Mouse (Mus musculus) heart, embryonic 10.5 days (tissue): ENCODE results near the gene Cpsf6. TPM values are rescaled to one million over a fixed set of nuclear protein-coding genes. Genes with fewer than 3 reads are reported as not detected.

ENCODE experiments used
- DNase-seq: peaks from one replicate; pipeline ENCODE4 v3.0.0-alpha.2; 2017; ENCODE audit warnings: low spot score
- H3K27ac ChIP-seq: fragments of 300-500 bp; sonication (generic); 2 replicates; pipeline ENCODE4 v1.5.1; 2016; ENCODE audit warnings: mild to moderate bottlenecking
- H3K27me3 ChIP-seq: fragments of 300-500 bp; sonication (generic); 2 replicates; pipeline ENCODE4 v1.6.1; 2016; ENCODE audit warnings: mild to moderate bottlenecking; ENCODE audit not compliant: poor library complexity, insufficient read depth, severe bottlenecking
- H3K36me3 ChIP-seq: fragments of 300-500 bp; sonication (generic); 2 replicates; pipeline ENCODE4 v1.6.1; 2016; ENCODE audit warnings: mild to moderate bottlenecking, moderate library complexity
- H3K4me1 ChIP-seq: fragments of 300-500 bp; sonication (generic); 2 replicates; pipeline ENCODE4 v1.6.1; 2016; ENCODE audit warnings: mild to moderate bottlenecking
- H3K4me3 ChIP-seq: fragments of 300-500 bp; sonication (generic); 2 replicates; pipeline ENCODE4 v1.5.1; 2016; ENCODE audit warnings: mild to moderate bottlenecking, moderate library complexity
- H3K9me3 ChIP-seq: fragments of 300-500 bp; sonication (generic); 2 replicates; pipeline ENCODE4 v1.6.1; 2016; ENCODE audit warnings: mild to moderate bottlenecking, moderate library complexity
- WGBS: fragments of 180-500 bp; shearing (Covaris S2); methylation state at CpG from one replicate; pipeline ENCODE4 v1.1.7; 2016; 5-methylcytosine and 5-hydroxymethylcytosine counted together
- polyA plus RNA-seq: library from polyadenylated mRNA; unstranded; fragments of >200 nt; fragmentation: Nextera tagmentation; extraction: Ambion mirVana; gene quantifications from 2 replicates; pipeline ENCODE4 v1.2.1, GENCODE M21; 2016

Cpsf6 gene
- polyA plus RNA-seq, 1 experiment from 2014 or later: 138 TPM

- no peaks in the 10 kb centered on the region for H3K36me3 ChIP-seq
- no peaks in the 10 kb centered on the region for H3K9me3 ChIP-seq
- WGBS: 24% methylated on average over 10 of the region's 10 CpGs
- DNase-seq: no peak
- H3K27ac ChIP-seq: peak overlapping the region; percentile 99; the same call in 1 of the 2 replicates
- H3K4me1 ChIP-seq: peaks cover 5% of the 10 kb centered on the region; the same call in 1 of the 2 replicates
- H3K27me3 ChIP-seq: no peaks in the 10 kb centered on the region
- H3K4me3 ChIP-seq: peak overlapping the region; percentile 97
Observed at GRCm38 (mm10) chr10:117375163-117375562, 4.7 kb downstream of the Cpsf6 start.

DNA sequence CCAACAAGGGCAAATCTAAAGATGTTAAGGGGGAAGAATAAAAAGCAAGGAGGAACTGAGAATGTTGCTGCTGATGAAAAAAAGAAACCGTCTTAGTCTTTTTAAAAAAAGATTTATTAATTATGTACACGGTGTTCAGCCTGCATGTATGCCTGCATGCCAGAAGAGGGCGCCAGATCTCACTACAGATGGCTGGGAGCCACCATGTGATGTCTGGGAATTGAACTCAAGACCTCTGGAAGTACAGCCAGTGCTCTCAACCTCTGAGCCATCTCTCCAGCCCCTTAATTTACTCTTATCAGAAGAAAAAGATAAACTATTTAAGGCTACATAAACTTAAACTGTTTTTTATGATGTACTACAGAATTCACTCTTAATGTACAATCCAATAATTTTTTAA, 16.7 kb downstream of the Cpsf6 start:
- Histone ChIP-seq H3K36me3 (peaks cover 85% of the 10 kb centered on the region), H3K9me3 (no peaks in the 10 kb centered on the region), H3K27ac (no peak overlapping the region), H3K27me3 (no peaks in the 10 kb centered on the region), H3K4me1 (no peaks in the 10 kb centered on the region), H3K4me3 (no peak overlapping the region)
- WGBS: 52% methylated on average over 3 of the region's 3 CpGs
- DNase-seq: no peak

DNA sequence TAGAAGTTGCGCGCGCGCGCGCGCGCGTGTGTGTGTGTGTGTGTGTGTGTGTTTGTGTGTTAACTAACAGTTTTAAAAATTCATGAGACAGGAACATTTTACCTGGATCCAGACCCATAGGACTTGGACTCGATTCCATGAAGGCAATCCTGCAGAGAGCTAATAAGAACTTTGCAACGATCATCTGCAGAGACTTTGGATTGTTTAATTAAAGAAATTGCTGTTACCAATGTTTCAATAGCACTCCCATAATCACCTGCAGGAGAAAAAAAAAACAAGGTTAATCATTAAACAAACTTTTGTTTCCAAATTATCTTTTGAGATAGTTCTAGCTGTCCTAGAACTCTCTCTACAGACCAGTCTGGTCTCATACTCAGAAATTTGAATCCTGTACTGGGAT, 20.9 kb downstream of the Cpsf6 start:
- Histone ChIP-seq H3K4me1 (no peaks in the 10 kb centered on the region), H3K9me3 (no peaks in the 10 kb centered on the region), H3K27me3 (no peaks in the 10 kb centered on the region), H3K27ac (no peak overlapping the region), H3K4me3 (no peak overlapping the region), H3K36me3 (peaks cover 81% of the 10 kb centered on the region)
- 90% methylated on average over 11 of the region's 11 CpGs for WGBS
- DNase-seq: no peak

GRCm38 (mm10) chr10:117343000-117343399, 36.8 kb downstream of the Cpsf6 start:
- H3K4me1 ChIP-seq: 0 out of 2 replicates have a peak, but pooled peaks cover 6% of the 10 kb centered on the region
- DNase-seq: no peak
- H3K4me3 ChIP-seq: no peak overlapping the region
- 91% methylated on average over 4 of the region's 4 CpGs for WGBS
- H3K9me3 ChIP-seq: no peaks in the 10 kb centered on the region
- 0 out of 2 replicates have a peak, but pooled peaks cover 12% of the 10 kb centered on the region for H3K36me3 ChIP-seq
- no peak overlapping the region for H3K27ac ChIP-seq
- no peaks in the 10 kb centered on the region for H3K27me3 ChIP-seq

DNA sequence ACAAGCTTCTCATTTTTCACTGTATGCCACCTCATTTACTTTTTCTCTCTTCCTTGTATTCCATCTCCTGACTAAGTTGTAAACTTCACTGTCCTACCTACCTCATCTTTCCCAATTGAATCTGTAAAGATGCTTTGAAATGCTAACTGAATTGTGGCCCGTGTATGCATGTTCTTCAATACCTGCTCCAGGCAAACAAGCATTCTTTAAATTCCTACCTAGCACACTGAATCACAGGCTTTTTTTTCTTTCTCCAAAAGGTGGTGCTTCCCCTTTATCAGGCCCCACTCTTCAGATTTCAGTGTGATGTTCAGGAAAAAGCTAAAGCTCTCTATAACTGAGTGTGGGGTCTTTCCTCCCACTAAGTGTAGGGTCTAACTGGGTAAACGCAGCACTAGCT, 37.4 kb downstream of the Cpsf6 start:
- no peak for DNase-seq
- H3K27ac ChIP-seq: no peak overlapping the region
- no peaks in the 10 kb centered on the region for H3K9me3 ChIP-seq
- 72% methylated on average over 2 of the region's 2 CpGs for WGBS
- H3K4me1 ChIP-seq: 0 out of 2 replicates have a peak, but pooled peaks cover 6% of the 10 kb centered on the region
- no peak overlapping the region for H3K4me3 ChIP-seq
- H3K36me3 ChIP-seq: 0 out of 2 replicates have a peak, but pooled peaks cover 12% of the 10 kb centered on the region
- no peaks in the 10 kb centered on the region for H3K27me3 ChIP-seq

- DNase-seq: no peak
Observed at GRCm38 (mm10) chr10:117341029-117341428, 38.8 kb downstream of the Cpsf6 start.

DNA sequence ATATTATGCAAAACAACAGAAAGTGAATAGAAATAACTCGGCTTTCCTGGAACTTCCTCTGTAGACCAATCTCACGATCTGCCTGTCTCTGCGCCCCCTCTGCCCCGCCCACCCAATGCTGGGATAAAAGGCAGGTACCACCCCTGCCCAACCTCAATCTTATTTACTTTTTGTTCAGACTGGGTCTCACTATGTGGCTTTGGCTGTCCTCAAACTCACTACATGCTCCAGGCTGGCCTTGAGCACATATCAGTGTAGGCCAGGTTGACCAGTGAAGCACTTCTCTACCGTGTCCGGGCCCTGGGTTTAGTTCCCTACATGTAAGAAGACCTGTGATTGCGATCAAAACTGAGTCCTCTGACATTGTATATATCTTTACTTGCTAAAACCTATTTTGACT, 40.6 kb downstream of the Cpsf6 start:
- 0 out of 2 replicates have a peak, but pooled peaks cover 5% of the 10 kb centered on the region for H3K36me3 ChIP-seq
- no peak overlapping the region for H3K27ac ChIP-seq
- no peaks in the 10 kb centered on the region for H3K27me3 ChIP-seq
- WGBS: 83% methylated on average over 7 of the region's 7 CpGs
- no peak overlapping the region for H3K4me3 ChIP-seq
- no peak for DNase-seq
- H3K9me3 ChIP-seq: no peaks in the 10 kb centered on the region
- H3K4me1 ChIP-seq: 0 out of 2 replicates have a peak, but pooled peaks cover 6% of the 10 kb centered on the region

More at GRCm38 (mm10) chr10:117341029-117341428, 38.8 kb downstream of the Cpsf6 start:
- 89% methylated on average over 4 of the region's 4 CpGs for WGBS
- 0 out of 2 replicates have a peak, but pooled peaks cover 5% of the 10 kb centered on the region for H3K36me3 ChIP-seq
- no peaks in the 10 kb centered on the region for H3K27me3 ChIP-seq
- H3K4me3 ChIP-seq: no peak overlapping the region
- H3K4me1 ChIP-seq: 0 out of 2 replicates have a peak, but pooled peaks cover 6% of the 10 kb centered on the region
- no peaks in the 10 kb centered on the region for H3K9me3 ChIP-seq
- no peak overlapping the region for H3K27ac ChIP-seq

DNA sequence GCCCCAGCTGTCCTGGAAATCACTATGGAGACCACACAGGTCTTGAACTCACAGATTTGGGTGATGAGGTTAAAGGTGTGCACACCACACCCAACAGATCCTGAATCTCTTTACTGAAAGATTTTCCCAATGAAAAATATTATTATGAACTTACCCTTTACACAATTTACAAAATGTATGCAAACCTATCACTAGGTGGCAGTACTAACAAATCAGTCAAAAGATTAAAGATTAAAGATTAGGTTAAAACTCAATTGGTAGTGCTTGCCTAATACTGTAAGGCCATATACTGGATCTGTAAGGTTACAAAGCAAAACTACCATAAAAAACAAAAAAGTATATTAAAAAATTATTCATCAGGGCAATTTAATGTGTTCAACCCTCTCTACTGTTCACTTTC, 41.9 kb downstream of the Cpsf6 start:
- no peak overlapping the region for H3K27ac ChIP-seq
- no peaks in the 10 kb centered on the region for H3K27me3 ChIP-seq
- no peak overlapping the region for H3K4me3 ChIP-seq
- H3K36me3 ChIP-seq: no peaks in the 10 kb centered on the region
- 0 out of 2 replicates have a peak, but pooled peaks cover 3% of the 10 kb centered on the region for H3K4me1 ChIP-seq
- H3K9me3 ChIP-seq: no peaks in the 10 kb centered on the region
- no peak for DNase-seq

DNA sequence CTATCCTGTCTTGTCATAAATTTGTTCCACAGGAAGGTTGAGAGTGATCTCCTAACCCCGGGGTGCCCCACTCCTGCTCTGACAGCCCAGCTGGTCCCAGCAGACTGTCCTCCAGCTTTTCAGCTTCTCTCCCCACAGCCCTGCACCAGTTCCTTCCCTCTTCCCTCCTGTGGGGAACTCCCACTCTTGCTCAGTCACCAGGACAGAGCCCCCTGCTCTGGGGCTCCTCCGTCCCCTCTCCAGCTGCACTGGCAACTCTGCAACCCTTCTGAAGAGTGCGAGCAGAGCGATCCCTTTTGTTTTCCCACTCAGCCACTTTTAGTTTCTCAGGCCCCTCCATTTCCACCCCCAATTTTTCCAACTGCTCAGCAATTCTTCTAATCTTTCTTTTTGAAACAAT, 44.2 kb downstream of the Cpsf6 start:
- no peak overlapping the region for H3K4me3 ChIP-seq
- H3K36me3 ChIP-seq: no peaks in the 10 kb centered on the region
- 43% methylated on average over 4 of the region's 4 CpGs for WGBS
- DNase-seq: no peak
- 0 out of 2 replicates have a peak overlapping the region, but pooled peaks have one; percentile 47 for H3K27ac ChIP-seq
- no peaks in the 10 kb centered on the region for H3K27me3 ChIP-seq
- H3K9me3 ChIP-seq: no peaks in the 10 kb centered on the region
- no peaks in the 10 kb centered on the region for H3K4me1 ChIP-seq

- WGBS: 70% methylated on average over 5 of the region's 5 CpGs
- no peaks in the 10 kb centered on the region for H3K27me3 ChIP-seq
- no peak for DNase-seq
- no peaks in the 10 kb centered on the region for H3K9me3 ChIP-seq
- peaks cover 10% of the 10 kb centered on the region for H3K4me1 ChIP-seq
- H3K36me3 ChIP-seq: no peaks in the 10 kb centered on the region; the same call in 1 of the 2 replicates
- H3K27ac ChIP-seq: no peak overlapping the region
- H3K4me3 ChIP-seq: no peak overlapping the region
Observed at GRCm38 (mm10) chr10:117330521-117330920, 49.3 kb downstream of the Cpsf6 start.

- Histone ChIP-seq H3K4me3 (no peak overlapping the region), H3K9me3 (no peaks in the 10 kb centered on the region), H3K36me3 (no peaks in the 10 kb centered on the region; the same call in 1 of the 2 replicates), H3K27ac (no peak overlapping the region), H3K4me1 (peaks cover 8% of the 10 kb centered on the region), H3K27me3 (no peaks in the 10 kb centered on the region)
- WGBS: 87% methylated on average over 7 of the region's 7 CpGs
- no peak for DNase-seq
Observed at GRCm38 (mm10) chr10:117323782-117324181, 56.0 kb downstream of the Cpsf6 start.

GRCm38 (mm10) chr10:117322630-117323029, 57.2 kb downstream of the Cpsf6 start:
- Histone ChIP-seq H3K4me3 (no peak overlapping the region), H3K4me1 (no peaks in the 10 kb centered on the region), H3K27me3 (no peaks in the 10 kb centered on the region), H3K9me3 (no peaks in the 10 kb centered on the region), H3K36me3 (no peaks in the 10 kb centered on the region; the same call in 1 of the 2 replicates), H3K27ac (no peak overlapping the region)
- DNase-seq: no peak
- 94% methylated on average over 5 of the region's 5 CpGs for WGBS

- Histone ChIP-seq H3K27ac (no peak overlapping the region), H3K36me3 (no peaks in the 10 kb centered on the region), H3K4me3 (no peak overlapping the region), H3K9me3 (no peaks in the 10 kb centered on the region), H3K4me1 (no peaks in the 10 kb centered on the region), H3K27me3 (peaks cover 10% of the 10 kb centered on the region; the same call in 1 of the 2 replicates)
- 77% methylated on average over 3 of the region's 3 CpGs for WGBS
- no peak for DNase-seq
Observed at GRCm38 (mm10) chr10:117320571-117320981, 59.2 kb downstream of the Cpsf6 start.

GRCm38 (mm10) chr10:117316391-117316790, 63.4 kb downstream of the Cpsf6 start:
- Histone ChIP-seq H3K36me3 (no peaks in the 10 kb centered on the region), H3K4me1 (no peaks in the 10 kb centered on the region), H3K9me3 (no peaks in the 10 kb centered on the region), H3K4me3 (no peak overlapping the region), H3K27me3 (peaks cover 10% of the 10 kb centered on the region; the same call in 1 of the 2 replicates), H3K27ac (no peak overlapping the region)
- DNase-seq: peak; percentile 73
- 88% methylated on average over 11 of the region's 11 CpGs for WGBS
